Mouse (Mus musculus) midbrain, embryonic 14.5 days (tissue): ENCODE results near the gene Fam92b. TPM values are rescaled to one million over a fixed set of nuclear protein-coding genes. Genes with fewer than 3 reads are reported as not detected.

ENCODE experiments used
- ATAC-seq: fragments of 200-750 bp; cut with Nextera tagmentation; 2 replicates; pipeline ENCODE4 v1.8.0; 2017; ENCODE audit warnings: moderate number of reproducible peaks, moderate library complexity; ENCODE audit not compliant: low FRiP score, low TSS enrichment
- DNase-seq: peaks from one replicate; pipeline ENCODE4 v3.0.0-alpha.2; 2015
- H3K27ac ChIP-seq: fragments of 300-500 bp; sonication (generic); replicated peaks from 2 replicates; pipeline ENCODE4 v1.5.1; 2014; ENCODE audit warnings: mild to moderate bottlenecking, low read depth, low read length, moderate library complexity
- H3K27me3 ChIP-seq: fragments of 300-500 bp; sonication (generic); 2 replicates; pipeline ENCODE4 v1.6.1; 2014; ENCODE audit warnings: low read length, control low read depth, mixed read lengths; ENCODE audit not compliant: control insufficient read depth, insufficient read depth
- H3K36me3 ChIP-seq: fragments of 300-500 bp; sonication (generic); 2 replicates; pipeline ENCODE4 v1.6.1; 2014; ENCODE audit warnings: low read length, control low read depth; ENCODE audit not compliant: control insufficient read depth, insufficient read depth
- H3K4me1 ChIP-seq: fragments of 300-500 bp; sonication (generic); 2 replicates; pipeline ENCODE4 v1.6.1; 2014; ENCODE audit warnings: mild to moderate bottlenecking, antibody characterized with exemption, low read length, control low read depth; ENCODE audit not compliant: control insufficient read depth, insufficient read depth
- H3K4me2 ChIP-seq: fragments of 300-500 bp; sonication (generic); 2 replicates; pipeline ENCODE4 v1.6.1; 2014; ENCODE audit warnings: mild to moderate bottlenecking, low read length, moderate library complexity
- H3K4me3 ChIP-seq: fragments of 300-500 bp; sonication (generic); replicated peaks from 2 replicates; pipeline ENCODE4 v1.5.1; 2014; ENCODE audit warnings: low read depth, low read length
- H3K9ac ChIP-seq: fragments of 300-500 bp; sonication (generic); replicated peaks from 2 replicates; pipeline ENCODE4 v1.6.1; 2014; ENCODE audit warnings: mild to moderate bottlenecking, low read length, moderate library complexity
- H3K9me3 ChIP-seq: fragments of 300-500 bp; sonication (generic); 2 replicates; pipeline ENCODE4 v1.6.1; 2016; ENCODE audit warnings: low read length, control low read depth, mixed read lengths; ENCODE audit not compliant: control insufficient read depth
- WGBS: fragments of 180-500 bp; shearing (Covaris S2); extraction: QIAGEN DNeasy Blood & Tissue Kit; methylation state at CpG from one replicate; pipeline ENCODE4 v1.1.7; 2014; 5-methylcytosine and 5-hydroxymethylcytosine counted together
- polyA plus RNA-seq: library from polyadenylated mRNA; unstranded; fragments of >200 nt; fragmentation: Nextera tagmentation; extraction: Ambion mirVana; gene quantifications from 2 replicates; pipeline ENCODE4 v1.2.1, GENCODE M21; 2014

Fam92b gene
- polyA plus RNA-seq, 1 experiment from 2014 or later: 1.8 TPM

DNA sequence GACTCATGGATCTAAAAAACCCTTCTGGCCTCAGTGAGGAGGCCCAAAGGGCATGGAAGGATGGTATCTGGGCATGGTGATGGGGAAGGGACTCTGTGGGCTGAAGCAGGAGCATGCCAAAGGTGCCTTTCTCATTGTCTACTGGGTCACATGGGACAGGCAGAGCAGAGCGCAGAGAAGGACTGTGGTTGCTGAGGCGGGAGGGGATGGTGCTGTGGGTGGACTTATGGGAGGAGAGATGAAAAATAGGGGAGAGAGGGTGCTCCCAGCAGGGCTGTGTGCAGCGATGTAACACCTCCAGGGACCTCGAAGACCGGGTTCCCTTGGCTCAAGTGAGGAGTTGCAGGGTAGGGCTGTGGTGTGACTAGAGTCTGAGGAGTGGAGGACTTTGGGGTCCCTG, 14.9 kb upstream of the Fam92b start:
- H3K4me3 ChIP-seq: no peak overlapping the region
- peaks cover 8% of the 10 kb centered on the region for H3K4me1 ChIP-seq
- 97% methylated on average over 5 of the region's 5 CpGs for WGBS
- H3K27me3 ChIP-seq: no peaks in the 10 kb centered on the region
- H3K27ac ChIP-seq: no peak overlapping the region; the same call in 1 of the 2 replicates
- ATAC-seq: no peak
- no peak for DNase-seq
- H3K9ac ChIP-seq: no peak overlapping the region
- no peaks in the 10 kb centered on the region for H3K36me3 ChIP-seq
- no peak overlapping the region for H3K4me2 ChIP-seq
- no peaks in the 10 kb centered on the region for H3K9me3 ChIP-seq

DNA sequence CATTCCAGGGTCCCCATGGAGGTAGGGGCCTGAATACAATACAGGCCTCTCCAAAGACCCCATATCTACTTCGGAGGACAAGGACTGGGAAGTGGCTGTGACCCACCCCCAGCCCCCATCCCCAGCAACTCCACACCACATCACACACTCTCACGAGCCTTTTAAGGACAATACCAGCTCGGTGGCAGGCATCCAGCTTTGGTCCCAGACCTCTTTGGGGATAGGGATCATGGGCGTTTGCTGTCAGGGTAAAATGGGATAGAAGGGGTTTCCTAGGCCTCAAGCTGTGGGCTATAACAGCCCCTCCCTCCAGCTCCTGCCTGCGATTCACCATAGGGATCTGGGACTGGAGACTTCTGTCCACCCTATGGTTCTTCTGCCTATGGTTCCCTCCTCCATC, 14.4 kb upstream of the Fam92b start:
- peaks cover 9% of the 10 kb centered on the region for H3K4me1 ChIP-seq
- H3K4me3 ChIP-seq: no peak overlapping the region
- no peaks in the 10 kb centered on the region for H3K9me3 ChIP-seq
- ATAC-seq: no peak
- H3K27ac ChIP-seq: peak overlapping the region; percentile 70
- no peak overlapping the region for H3K4me2 ChIP-seq
- no peaks in the 10 kb centered on the region for H3K27me3 ChIP-seq
- DNase-seq: no peak
- no peak overlapping the region for H3K9ac ChIP-seq
- H3K36me3 ChIP-seq: no peaks in the 10 kb centered on the region
- WGBS: 66% methylated on average over 5 of the region's 5 CpGs

DNA sequence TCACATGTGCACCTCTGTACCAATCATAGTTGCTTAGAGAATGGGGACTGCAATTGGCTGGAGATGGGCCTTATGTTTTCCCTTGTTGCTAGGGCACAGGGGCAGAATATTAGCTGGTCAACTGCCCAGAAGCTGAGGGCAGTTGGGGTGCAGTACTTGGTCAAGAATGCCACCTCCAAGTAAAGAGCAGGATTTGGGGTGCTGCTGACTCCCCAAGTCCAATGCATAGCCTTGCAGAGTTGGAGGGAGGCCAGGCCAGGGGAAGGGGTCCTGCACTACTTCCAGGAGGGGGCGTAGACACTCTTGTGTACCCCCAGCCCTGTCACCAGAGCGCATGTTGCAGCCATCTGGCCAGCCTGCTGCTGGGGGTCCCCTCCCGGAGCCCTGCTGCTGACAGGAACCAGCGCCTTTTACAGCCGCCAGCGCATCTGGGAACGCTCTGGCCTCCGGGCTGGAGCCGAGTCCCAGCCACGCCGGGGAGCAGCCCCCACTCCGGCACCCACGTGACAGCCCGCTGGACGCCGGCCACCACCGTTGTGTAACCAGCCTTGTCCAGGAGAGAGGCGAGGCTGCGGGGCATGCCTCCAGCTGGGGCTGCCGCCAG, 13.6 kb upstream of the Fam92b start:
- ATAC-seq (peak; percentile 85), DNase-seq (peak; percentile 76)
- H3K36me3 ChIP-seq: no peaks in the 10 kb centered on the region
- no peak overlapping the region for H3K4me3 ChIP-seq
- H3K9ac ChIP-seq: no peak overlapping the region; the same call in 1 of the 2 replicates
- peak overlapping the region; percentile 44 for H3K4me2 ChIP-seq
- 37% methylated on average over 20 of the region's 20 CpGs for WGBS
- peak overlapping the region; percentile 70 for H3K27ac ChIP-seq
- H3K9me3 ChIP-seq: no peaks in the 10 kb centered on the region
- H3K4me1 ChIP-seq: peaks cover 16% of the 10 kb centered on the region
- H3K27me3 ChIP-seq: no peaks in the 10 kb centered on the region

DNA sequence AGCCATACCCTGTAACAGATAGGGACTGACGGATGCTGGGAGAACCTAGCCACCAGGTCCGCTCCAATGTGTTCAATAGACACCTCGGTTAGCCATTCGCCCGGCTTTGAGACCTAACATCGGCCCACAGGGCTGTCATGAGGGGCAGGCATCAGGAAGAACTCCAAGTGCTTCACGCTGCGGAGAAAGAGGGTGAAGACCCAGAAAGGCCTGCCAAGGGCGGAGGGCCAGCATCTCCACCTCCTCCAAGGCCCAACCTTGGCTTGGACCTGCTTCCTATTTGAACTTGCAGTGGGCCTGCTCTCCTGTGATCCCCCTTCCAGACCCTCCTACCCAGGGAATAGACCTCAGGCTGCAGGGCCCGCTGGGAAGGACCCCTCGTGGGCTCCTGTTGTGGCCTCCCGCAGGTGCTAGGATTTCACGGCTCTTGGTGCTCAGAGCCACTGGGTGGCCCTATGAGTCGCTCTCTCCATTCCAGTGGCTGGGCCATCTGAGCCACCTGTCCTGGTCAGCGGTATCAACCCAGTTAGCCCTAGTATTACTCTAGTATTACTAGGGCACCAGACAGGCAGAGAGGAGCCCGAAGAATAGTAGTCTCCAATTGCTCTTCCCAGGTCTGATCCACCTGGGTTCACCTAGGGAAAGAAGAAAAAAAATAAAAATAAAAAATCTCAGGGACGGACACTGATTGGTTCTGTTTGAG, 13.0 kb upstream of the Fam92b start:
- DNase-seq (no peak), ATAC-seq (no peak; the same call in 1 of the 2 replicates)
- Histone ChIP-seq H3K27me3 (no peaks in the 10 kb centered on the region), H3K36me3 (no peaks in the 10 kb centered on the region), H3K27ac (peak overlapping the region; percentile 64), H3K9me3 (no peaks in the 10 kb centered on the region), H3K4me3 (no peak overlapping the region), H3K4me1 (peaks cover 23% of the 10 kb centered on the region), H3K9ac (no peak overlapping the region), H3K4me2 (no peak overlapping the region)
- WGBS: 81% methylated on average over 17 of the region's 17 CpGs

DNA sequence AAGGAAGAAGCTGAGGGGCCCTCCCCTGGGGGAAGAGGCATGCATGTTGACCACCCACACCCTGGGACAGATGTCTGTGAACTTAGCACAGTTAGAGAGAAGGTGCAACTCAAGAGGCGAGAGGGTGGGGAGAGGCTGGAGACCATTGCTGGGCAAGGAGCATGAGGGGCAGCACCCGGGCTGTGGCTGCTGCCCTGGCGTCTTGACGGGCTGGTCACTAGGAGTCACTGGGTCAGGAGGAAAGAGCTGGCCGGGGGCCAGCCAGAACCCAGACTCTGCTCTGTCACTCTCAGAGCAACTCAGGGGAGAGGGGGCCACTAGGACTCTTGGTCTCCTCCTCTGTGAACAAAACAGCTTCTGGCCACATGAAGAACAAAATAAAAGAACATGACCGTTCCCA, 12.2 kb upstream of the Fam92b start:
- Histone ChIP-seq H3K27ac (no peak overlapping the region), H3K4me3 (no peak overlapping the region), H3K27me3 (no peaks in the 10 kb centered on the region), H3K9me3 (no peaks in the 10 kb centered on the region), H3K36me3 (no peaks in the 10 kb centered on the region), H3K4me1 (peaks cover 31% of the 10 kb centered on the region), H3K9ac (no peak overlapping the region), H3K4me2 (no peak overlapping the region)
- DNase-seq: no peak
- WGBS: 85% methylated on average over 6 of the region's 6 CpGs
- ATAC-seq: no peak

DNA sequence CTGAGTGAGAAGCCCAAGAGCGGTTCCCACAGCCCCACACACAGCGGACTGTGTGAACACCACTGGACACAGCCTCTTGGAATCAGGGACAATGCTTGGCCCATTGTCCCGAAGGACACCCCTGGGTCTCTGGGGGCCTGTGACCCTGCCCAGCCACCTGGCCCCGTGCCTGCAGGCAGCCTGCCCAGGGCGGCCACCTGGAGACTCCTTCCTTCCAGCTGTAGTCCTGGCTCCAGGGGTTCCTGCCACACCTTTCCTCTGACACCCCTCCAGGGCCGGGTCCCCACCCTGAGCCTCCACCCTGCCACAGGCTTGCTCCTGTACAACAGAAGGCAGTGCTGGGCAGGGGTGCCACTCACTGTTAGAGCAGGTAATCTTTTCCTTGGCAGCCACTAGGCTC, 11.2 kb upstream of the Fam92b start:
- Histone ChIP-seq H3K27me3 (no peaks in the 10 kb centered on the region), H3K4me2 (no peak overlapping the region), H3K27ac (no peak overlapping the region), H3K4me1 (peaks cover 34% of the 10 kb centered on the region), H3K4me3 (no peak overlapping the region), H3K9ac (no peak overlapping the region), H3K9me3 (no peaks in the 10 kb centered on the region), H3K36me3 (no peaks in the 10 kb centered on the region)
- WGBS: 85% methylated on average over 6 of the region's 6 CpGs
- no peak for DNase-seq
- ATAC-seq: no peak

DNA sequence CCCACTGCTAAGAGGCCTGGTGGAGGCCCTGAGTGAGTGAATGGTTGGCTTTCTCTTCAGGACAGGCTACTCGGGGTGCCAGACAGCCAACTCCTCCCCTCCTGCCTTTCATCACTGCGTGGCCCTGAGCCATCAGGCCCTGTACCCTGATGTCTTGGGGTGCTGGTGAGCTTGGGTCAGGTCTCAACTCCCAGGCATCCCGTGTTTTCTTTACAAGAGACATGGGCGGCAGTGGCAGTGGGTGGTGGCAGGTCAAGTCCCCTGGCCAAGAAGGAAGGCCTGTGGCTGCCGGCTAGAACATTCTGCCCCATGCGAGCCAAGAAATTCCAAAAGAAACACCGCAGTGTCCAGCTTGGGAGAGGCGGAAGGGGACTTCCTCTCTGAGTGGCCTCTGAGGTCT, 9.2 kb upstream of the Fam92b start:
- no peaks in the 10 kb centered on the region for H3K27me3 ChIP-seq
- H3K9ac ChIP-seq: no peak overlapping the region
- H3K4me3 ChIP-seq: no peak overlapping the region
- 0 out of 2 replicates have a peak overlapping the region, but pooled peaks have one; percentile 14 for H3K27ac ChIP-seq
- WGBS: 56% methylated on average over 8 of the region's 8 CpGs
- peaks cover 34% of the 10 kb centered on the region for H3K4me1 ChIP-seq
- H3K4me2 ChIP-seq: no peak overlapping the region
- DNase-seq (no peak), ATAC-seq (no peak)
- no peaks in the 10 kb centered on the region for H3K36me3 ChIP-seq
- no peaks in the 10 kb centered on the region for H3K9me3 ChIP-seq

DNA sequence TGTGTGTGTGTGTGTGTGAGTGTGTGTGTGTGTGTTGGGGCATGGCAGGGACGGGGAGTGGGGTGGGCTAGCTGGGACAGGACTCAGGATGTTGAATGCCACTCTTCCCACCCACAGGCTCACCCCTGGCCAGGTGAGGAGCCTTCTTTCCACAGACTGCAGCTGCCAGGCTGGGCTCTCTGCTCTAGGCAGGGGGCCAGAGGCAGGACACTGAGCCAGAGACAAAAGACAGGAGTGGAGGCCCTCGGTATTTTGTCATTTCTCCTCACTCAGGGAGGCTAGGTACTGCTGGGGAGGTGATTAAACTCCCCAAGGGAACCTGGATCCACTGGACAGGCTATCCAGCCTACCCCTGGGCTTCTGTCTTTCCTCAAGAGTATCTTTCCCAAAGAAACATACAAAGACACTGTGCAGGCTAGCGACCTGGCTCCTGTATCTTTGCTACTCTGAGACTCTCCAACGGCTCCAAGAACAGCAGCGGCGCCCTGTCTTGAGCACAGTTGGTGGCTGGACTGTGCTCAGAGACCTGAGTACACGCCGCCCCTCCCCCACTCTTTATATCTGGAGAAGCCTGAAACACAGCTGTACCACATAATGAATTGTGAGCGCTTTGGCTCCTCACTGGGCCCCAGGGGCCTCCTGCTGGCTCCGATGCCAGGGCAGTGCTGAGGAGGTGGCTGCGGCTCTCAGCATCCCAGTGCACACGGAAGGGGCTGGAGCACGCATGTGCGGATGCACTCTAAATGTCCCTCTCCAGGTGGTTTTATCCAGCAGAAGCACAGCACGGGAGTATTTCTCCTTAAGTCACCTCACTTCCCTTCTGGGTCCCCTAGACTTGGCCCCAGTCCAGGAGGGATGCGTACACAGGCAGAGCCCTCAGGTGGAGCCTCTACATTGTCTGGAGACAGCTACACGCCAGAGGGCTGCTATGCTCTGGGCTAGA, 7.9 kb upstream of the Fam92b start:
- H3K9ac ChIP-seq: no peak overlapping the region; the same call in 1 of the 2 replicates
- no peaks in the 10 kb centered on the region for H3K9me3 ChIP-seq
- peak overlapping the region; percentile 75 for H3K27ac ChIP-seq
- peak; percentile 37; the same call in 1 of the 2 replicates for ATAC-seq
- H3K4me3 ChIP-seq: no peak overlapping the region
- no peaks in the 10 kb centered on the region for H3K27me3 ChIP-seq
- 19% methylated on average over 17 of the region's 17 CpGs for WGBS
- H3K36me3 ChIP-seq: no peaks in the 10 kb centered on the region
- peaks cover 31% of the 10 kb centered on the region for H3K4me1 ChIP-seq
- DNase-seq: peak; percentile 83
- peak overlapping the region; percentile 28 for H3K4me2 ChIP-seq
